11 mouse cellular contexts compared by ENCODE assay signal in genomic region chr9:98973561-98973960, GRCm38 (mm10). TPM values are rescaled to one million over a fixed set of nuclear protein-coding genes. Genes with fewer than 3 reads are reported as not detected.
DNase-seq lines count a peak whose midpoint lies in the region; ATAC-seq and TF ChIP-seq lines count a peak whose summit lies in the region.
"Had no signal": no experiment of that assay in that cellular context is flagged by ENCODE, and none has a peak within 500 bp of the region (broad histone marks: within the 10 kb centered on the region; RNA-seq: fewer than 3 reads in every experiment).

No protein-coding gene starts in this region.

- peaks cover 86% of the 10 kb centered on the region for H3K27me3 ChIP-seq in heart, embryonic 10.5 days (ENCODE audit: insufficient read depth, poor library complexity, severe bottlenecking)
- peaks cover 82% of the 10 kb centered on the region for H3K27me3 ChIP-seq in hindbrain, embryonic 14.5 days (ENCODE audit: control insufficient read depth, insufficient read depth, low read length)
- peaks cover 59% of the 10 kb centered on the region for H3K27me3 ChIP-seq in midbrain, embryonic 11.5 days (ENCODE audit: control insufficient read depth, insufficient read depth, low read length)
- peaks cover 7% of the 10 kb centered on the region; the same call in 1 of the 2 replicates for H3K27me3 ChIP-seq in cerebellum, adult 2 months (ENCODE audit: control insufficient read depth, insufficient read depth, low read length)

- peaks cover 8% of the 10 kb centered on the region; the same call in 1 of the 2 replicates for H3K4me1 ChIP-seq in heart, embryonic 10.5 days
- peaks cover 0 to 4% of the 10 kb centered on the region in 2 experiments; a peak in 1 of 4 replicates for H3K4me1 ChIP-seq in ES-E14 (ENCODE audit: control insufficient read depth in 2 of 2, insufficient read depth in 2 of 2, low read length in 2 of 2, poor library complexity in 1 of 2)
- no peaks in the 10 kb centered on the region for H3K4me1 ChIP-seq in hindbrain, embryonic 14.5 days (replicated peaks; ENCODE audit: control insufficient read depth, insufficient read depth, low read length)
- H3K4me1 ChIP-seq in midbrain, embryonic 11.5 days (ENCODE audit: control insufficient read depth, insufficient read depth, low read length), result peaks cover 7% of the 10 kb centered on the region
- no peaks in the 10 kb centered on the region for H3K4me1 ChIP-seq in cerebellum, adult 2 months (ENCODE audit: control insufficient read depth, insufficient read depth, low read length)

- no peak for DNase-seq in heart, embryonic 10.5 days (ENCODE audit: low spot score)
- DNase-seq in heart, postnatal 36 days, result no peak
- DNase-seq in ES-E14 (ENCODE audit: low read depth, low spot score), result no peak
- no peak for DNase-seq in hindbrain, embryonic 14.5 days (ENCODE audit: low spot score)
- DNase-seq in midbrain, embryonic 11.5 days (ENCODE audit: low spot score, missing footprints), result peak; percentile 94
- DNase-seq in left cerebral cortex, postnatal 36 days (ENCODE audit: low spot score in 2 of 2), result no peak
- no peak for DNase-seq in cerebellum, adult 2 months
- DNase-seq: B cell, adult 2 months; kidney, adult 9 months had no signal

- WGBS in heart, embryonic 10.5 days, result 7% methylated on average over 7 of the region's 7 CpGs
- 3% methylated on average over 7 of the region's 7 CpGs for WGBS in hindbrain, embryonic 14.5 days
- WGBS in midbrain, embryonic 11.5 days, result 5% methylated on average over 7 of the region's 7 CpGs
- 7% methylated on average over 7 of the region's 7 CpGs for WGBS in cerebellum, adult 2 months

- no peak for ATAC-seq in hindbrain, embryonic 14.5 days (ENCODE audit: low FRiP score)
- ATAC-seq in midbrain, embryonic 11.5 days (ENCODE audit: low FRiP score), result no peak
- ATAC-seq in CD4-positive, CD25-positive, alpha-beta regulatory T cell, adult 4 months, result no peak

- H3K9ac ChIP-seq in ES-E14 (ENCODE audit: insufficient read depth, low read depth, low read length, poor library complexity, severe bottlenecking), result no peak overlapping the region
- H3K9ac ChIP-seq in hindbrain, embryonic 14.5 days, result no peak overlapping the region
- H3K9ac ChIP-seq in midbrain, embryonic 11.5 days (ENCODE audit: low read length), result no peak overlapping the region

- no peak overlapping the region for H3K27ac ChIP-seq in heart, embryonic 10.5 days
- H3K27ac ChIP-seq in ES-E14 (ENCODE audit: insufficient read depth, low read depth, low read length, poor library complexity, severe bottlenecking), result no peak overlapping the region
- no peak overlapping the region for H3K27ac ChIP-seq in hindbrain, embryonic 14.5 days
- no peak overlapping the region for H3K27ac ChIP-seq in midbrain, embryonic 11.5 days (ENCODE audit: low read depth, low read length)
- no peak overlapping the region for H3K27ac ChIP-seq in cerebellum, adult 2 months (ENCODE audit: insufficient read depth, low read length)

- peak overlapping the region; percentile 45; the same call in 1 of the 2 replicates for H3K4me2 ChIP-seq in hindbrain, embryonic 14.5 days (replicated peaks)
- H3K4me2 ChIP-seq in midbrain, embryonic 11.5 days, result peak overlapping the region; percentile 45

- in situ Hi-C loops in ES-E14 (cut with MboI; ENCODE audit: low sequenced_read_pairs in 2 of 2, unreplicated experiment in 2 of 2), result no loop called here

- no peaks in the 10 kb centered on the region for H3K36me3 ChIP-seq in heart, embryonic 10.5 days
- H3K36me3 ChIP-seq in ES-E14 (ENCODE audit: control insufficient read depth, insufficient read depth, low read length, poor library complexity, severe bottlenecking), result no peaks in the 10 kb centered on the region
- H3K36me3 ChIP-seq in hindbrain, embryonic 14.5 days (replicated peaks; ENCODE audit: control insufficient read depth, insufficient read depth), result no peaks in the 10 kb centered on the region
- H3K36me3 ChIP-seq in midbrain, embryonic 11.5 days (ENCODE audit: control insufficient read depth, insufficient read depth, low read length), result no peaks in the 10 kb centered on the region

- peak overlapping the region; percentile 64 for H3K4me3 ChIP-seq in heart, embryonic 10.5 days
- H3K4me3 ChIP-seq in ES-E14 (ENCODE audit: insufficient read depth in 1 of 2, low read depth in 1 of 2, low read length in 2 of 2, poor library complexity in 1 of 2, severe bottlenecking in 1 of 2), result peak overlapping the region; percentile 50 to 52; a peak in 3 of 4 replicates
- H3K4me3 ChIP-seq in hindbrain, embryonic 14.5 days (replicated peaks; ENCODE audit: low read length), result peak overlapping the region; percentile 26; the same call in 1 of the 2 replicates
- peak overlapping the region; percentile 22 for H3K4me3 ChIP-seq in midbrain, embryonic 11.5 days (ENCODE audit: low read depth, low read length)
- H3K4me3 ChIP-seq in cerebellum, adult 2 months (replicated peaks; ENCODE audit: insufficient read depth, low read depth, low read length), result no peak overlapping the region

- TF ChIP-seq POLR2A in cerebellum, adult 2 months (IDR thresholded peaks at IDR 0.05; ENCODE audit: borderline replicate concordance, insufficient read depth, low read length), result no peak

- intact Hi-C loops in heart, postnatal 36 days (cut with DNase I), result no loop called here
- intact Hi-C loops in left cerebral cortex, postnatal 36 days (cut with DNase I), result loop anchor here (5.0 kb wide), 1 partner anchor 899 kb away; no protein-coding TSS in a partner anchor

- no peaks in the 10 kb centered on the region for H3K9me3 ChIP-seq in heart, embryonic 10.5 days
- no peaks in the 10 kb centered on the region for H3K9me3 ChIP-seq in ES-E14 (ENCODE audit: control insufficient read depth, insufficient read depth, low read depth, low read length)
- H3K9me3 ChIP-seq in hindbrain, embryonic 14.5 days (ENCODE audit: control insufficient read depth, low read length), result peaks cover 9% of the 10 kb centered on the region; the same call in 1 of the 2 replicates
- H3K9me3 ChIP-seq in midbrain, embryonic 11.5 days (ENCODE audit: control insufficient read depth, low read length), result peaks cover 4% of the 10 kb centered on the region; the same call in 1 of the 2 replicates

- TF ChIP-seq CTCF in cerebellum, adult 2 months (IDR thresholded peaks at IDR 0.05; ENCODE audit: borderline replicate concordance, insufficient read depth, low read depth, low read length), result no peak

TF ChIP-seq in ES-E14, 5 proteins besides CTCF, POLR2A, EP300 and RAD21:
- TF ChIP-seq ZC3H11A (IDR thresholded peaks at IDR 0.05; ENCODE audit: borderline replicate concordance, low read depth, low read length) (no peak), HCFC1 (IDR thresholded peaks at IDR 0.05; ENCODE audit: borderline replicate concordance, insufficient read depth, low read length) (no peak)
TF ChIP-seq in ES-E14: peak in this region for 0.

RNA-seq across cellular contexts. Expression of gene Faim, which starts 12.6 kb away (rescaled TPM):
- 39.0 and 47.5 TPM in 2 replicates for polyA plus RNA-seq in heart, embryonic 10.5 days (2016; fragmentation: Nextera tagmentation; extraction: Ambion mirVana)
- 1 to 10 TPM; 5.1 to 6.7 TPM for total RNA-seq in heart, postnatal 36 days (2021)
- 26.0 and 30.9 TPM in 2 replicates for total RNA-seq in ES-E14 (2012; rRNA removed)
- polyA plus RNA-seq in hindbrain, embryonic 14.5 days (2014; fragmentation: Nextera tagmentation; extraction: Ambion mirVana), result 114 and 124 TPM in 2 replicates
- polyA plus RNA-seq in midbrain, embryonic 11.5 days (2014; fragmentation: Nextera tagmentation; extraction: Ambion mirVana), result 87.3 and 91.8 TPM in 2 replicates
- polyA plus RNA-seq in CD4-positive, CD25-positive, alpha-beta regulatory T cell, adult 4 months (2017; shearing (Covaris generic)), result 10 to 100 TPM; 48.3 to 57.8 TPM
- total RNA-seq in left cerebral cortex, postnatal 36 days (2021), result 10 to 100 TPM; 32.3 to 34.1 TPM
- 37.7 and 37.8 TPM in 2 replicates for polyA plus RNA-seq in cerebellum, adult 2 months (2012; rRNA removed)

RNA-seq across cellular contexts. Expression of gene Foxl2, which starts 18.5 kb away (rescaled TPM):
- 0.10 TPM in 1 of 2 replicates, not detected in the other for polyA plus RNA-seq in heart, embryonic 10.5 days (2016; fragmentation: Nextera tagmentation; extraction: Ambion mirVana)
- total RNA-seq in heart, postnatal 36 days (2021), result not detected
- 0.36 TPM in 1 of 2 replicates, not detected in the other for total RNA-seq in ES-E14 (2012; rRNA removed)
- polyA plus RNA-seq in hindbrain, embryonic 14.5 days (2014; fragmentation: Nextera tagmentation; extraction: Ambion mirVana), result 0.90 and 0.98 TPM in 2 replicates
- 2.2 and 3.6 TPM in 2 replicates for polyA plus RNA-seq in midbrain, embryonic 11.5 days (2014; fragmentation: Nextera tagmentation; extraction: Ambion mirVana)
- not detected for polyA plus RNA-seq in CD4-positive, CD25-positive, alpha-beta regulatory T cell, adult 4 months (2017; shearing (Covaris generic))
- total RNA-seq in left cerebral cortex, postnatal 36 days (2021), result under 1 TPM; 0.91 to 0.99 TPM
- polyA plus RNA-seq in cerebellum, adult 2 months (2012; rRNA removed), result 0.25 and 0.28 TPM in 2 replicates
- polyA plus RNA-seq: testis, adult 2 months had no signal
